Mouse (Mus musculus) gastrocnemius, postnatal 4 days (tissue): ENCODE measurements at regions not wholly inside any gene's neighbourhood (a gene's known extent, or its start where the extent isn't known, plus 50 kb on each side); places are given as distances from the start of the nearest gene placed in this dataset.

Experiments
- DNase-seq, 2 experiments: peaks; one replicate each; pipeline ENCODE4 v3.0.0; 2021 to 2022; ENCODE audit warnings: low spot score in 2 of 2, mixed read lengths in 2 of 2

- DNase-seq = no peak
These were observed 85.2 kb downstream of the Lyplal1 start for GRCm38 (mm10) chr1:186031951-186032350.

- DNase-seq = no peak
These were observed 82.7 kb downstream of the Lyplal1 start for GRCm38 (mm10) chr1:186034443-186034842.
